Mouse (Mus musculus) forebrain, embryonic 12.5 days (tissue): ENCODE results near the gene Gns. TPM values are rescaled to one million over a fixed set of nuclear protein-coding genes. Genes with fewer than 3 reads are reported as not detected.

ENCODE experiments used
- ATAC-seq: fragments of 200-750 bp; cut with Nextera tagmentation; 2 replicates; pipeline ENCODE4 v1.8.0; 2017; ENCODE audit warnings: moderate TSS enrichment; ENCODE audit not compliant: low FRiP score
- H3K27ac ChIP-seq: fragments of 300-500 bp; sonication (generic); 2 replicates; pipeline ENCODE4 v1.5.1; 2016; ENCODE audit warnings: mild to moderate bottlenecking
- H3K27me3 ChIP-seq: fragments of 300-500 bp; sonication (generic); 2 replicates; pipeline ENCODE4 v1.6.1; 2016; ENCODE audit warnings: mild to moderate bottlenecking
- H3K36me3 ChIP-seq: fragments of 300-500 bp; sonication (generic); replicated peaks from 2 replicates; pipeline ENCODE4 v1.6.1; 2016; ENCODE audit warnings: mild to moderate bottlenecking
- H3K4me1 ChIP-seq: fragments of 300-500 bp; sonication (generic); 2 replicates; pipeline ENCODE4 v1.6.1; 2016
- H3K4me2 ChIP-seq: fragments of 300-500 bp; sonication (generic); 2 replicates; pipeline ENCODE4 v1.6.1; 2016; ENCODE audit warnings: mild to moderate bottlenecking, moderate library complexity
- H3K4me3 ChIP-seq: fragments of 300-500 bp; sonication (generic); replicated peaks from 2 replicates; pipeline ENCODE4 v1.5.1; 2016; ENCODE audit warnings: mild to moderate bottlenecking
- H3K9ac ChIP-seq: fragments of 300-500 bp; sonication (generic); 2 replicates; pipeline ENCODE4 v1.6.1; 2016; ENCODE audit warnings: mild to moderate bottlenecking
- H3K9me3 ChIP-seq: fragments of 300-500 bp; sonication (generic); 2 replicates; pipeline ENCODE4 v1.6.1; 2016
- WGBS: fragments of 180-500 bp; shearing (Covaris S2); methylation state at CpG from one replicate; pipeline ENCODE4 v1.1.7; 2016; 5-methylcytosine and 5-hydroxymethylcytosine counted together
- polyA plus RNA-seq: library from polyadenylated mRNA; unstranded; fragments of >200 nt; fragmentation: Nextera tagmentation; extraction: Ambion mirVana; gene quantifications from 2 replicates; pipeline ENCODE4 v1.2.1, GENCODE M21; 2016

Gns gene
- polyA plus RNA-seq, 1 experiment from 2014 or later, result 40.1 TPM

GRCm38 (mm10) chr10:121342260-121342659 lies 22.6 kb upstream of the Gns start:
- no peak overlapping the region for H3K27ac ChIP-seq
- no peak overlapping the region for H3K4me3 ChIP-seq
- no peaks in the 10 kb centered on the region for H3K9me3 ChIP-seq
- no peaks in the 10 kb centered on the region for H3K36me3 ChIP-seq
- ATAC-seq, result no peak
- H3K4me1 ChIP-seq, result peaks cover 18% of the 10 kb centered on the region
- no peak overlapping the region for H3K4me2 ChIP-seq
- no peak overlapping the region for H3K9ac ChIP-seq
- H3K27me3 ChIP-seq, result no peaks in the 10 kb centered on the region; the same call in 1 of the 2 replicates
- WGBS, result 98% methylated on average over 10 of the region's 10 CpGs

DNA sequence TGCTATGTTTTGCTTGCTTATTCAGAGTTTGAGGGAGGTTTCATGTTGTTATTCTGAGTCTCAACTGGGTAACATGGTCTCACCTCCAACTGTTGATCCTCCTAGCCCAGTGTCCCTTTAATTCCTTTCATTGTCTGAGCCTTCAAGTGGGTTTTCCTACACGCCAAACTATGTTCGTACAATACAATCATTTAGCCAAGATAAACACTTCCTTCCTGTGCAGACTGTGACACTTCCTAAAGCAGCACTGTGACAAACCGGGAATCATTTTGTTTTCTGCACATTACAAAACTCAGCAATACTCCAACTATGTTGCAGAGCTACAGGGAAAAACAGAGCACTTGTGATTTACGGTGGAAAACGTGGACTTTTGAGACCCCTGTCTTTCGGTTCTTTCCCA lies 21.0 kb upstream of the Gns start:
- peaks cover under 1% of the 10 kb centered on the region; the same call in 1 of the 2 replicates for H3K27me3 ChIP-seq
- no peak overlapping the region for H3K4me2 ChIP-seq
- no peaks in the 10 kb centered on the region for H3K36me3 ChIP-seq
- H3K4me3 ChIP-seq, result no peak overlapping the region
- 81% methylated on average over 6 of the region's 6 CpGs for WGBS
- no peak for ATAC-seq
- H3K9ac ChIP-seq, result no peak overlapping the region
- H3K9me3 ChIP-seq, result no peaks in the 10 kb centered on the region
- peaks cover 18% of the 10 kb centered on the region for H3K4me1 ChIP-seq
- H3K27ac ChIP-seq, result no peak overlapping the region

- WGBS, result 56% methylated on average over 5 of the region's 5 CpGs
- H3K9me3 ChIP-seq, result 0 out of 2 replicates have a peak, but pooled peaks cover 4% of the 10 kb centered on the region
- H3K4me2 ChIP-seq, result no peak overlapping the region
- no peak for ATAC-seq
- H3K4me1 ChIP-seq, result peaks cover 15% of the 10 kb centered on the region
- no peak overlapping the region for H3K4me3 ChIP-seq
- H3K36me3 ChIP-seq, result no peaks in the 10 kb centered on the region
- peaks cover 36% of the 10 kb centered on the region for H3K27me3 ChIP-seq
- no peak overlapping the region for H3K27ac ChIP-seq
- no peak overlapping the region for H3K9ac ChIP-seq
Observed at GRCm38 (mm10) chr10:121349244-121349643, 15.6 kb upstream of the Gns start.

- ATAC-seq, result peak; percentile 84
- 0 out of 2 replicates have a peak, but pooled peaks cover 7% of the 10 kb centered on the region for H3K9me3 ChIP-seq
- no peaks in the 10 kb centered on the region for H3K36me3 ChIP-seq
- H3K27ac ChIP-seq, result 0 out of 2 replicates have a peak overlapping the region, but pooled peaks have one; percentile 3
- peak overlapping the region; percentile 95 for H3K4me2 ChIP-seq
- peak overlapping the region; percentile 52 for H3K4me3 ChIP-seq
- 2% methylated on average over 31 of the region's 35 CpGs for WGBS
- peaks cover 15% of the 10 kb centered on the region for H3K4me1 ChIP-seq
- peak overlapping the region; percentile 38 for H3K9ac ChIP-seq
- H3K27me3 ChIP-seq, result peaks cover 36% of the 10 kb centered on the region
Observed at GRCm38 (mm10) chr10:121350357-121351065, 14.4 kb upstream of the Gns start.

- ATAC-seq, result peak; percentile 79; the same call in 1 of the 2 replicates
- Histone ChIP-seq H3K9ac (peak within 1 kb of the TSS; percentile 38), H3K9me3 (0 out of 2 replicates have a peak, but pooled peaks cover 7% of the 10 kb centered on the region), H3K4me3 (peak within 1 kb of the TSS; percentile 52), H3K27me3 (peaks cover 36% of the 10 kb centered on the region), H3K27ac (0 out of 2 replicates have a peak within 1 kb of the TSS, but pooled peaks have one; percentile 3), H3K4me1 (peaks cover 15% of the 10 kb centered on the region), H3K36me3 (no peaks in the 10 kb centered on the region), H3K4me2 (peak within 1 kb of the TSS; percentile 95)
- under 1% methylated on average over 60 of the region's 61 CpGs for WGBS
Observed at GRCm38 (mm10) chr10:121351066-121351581, 13.8 kb upstream of the Gns start, which contains the start of gene Tbc1d30. Gene Tbc1d30, minus strand, starts transcription at chr10:121351278.

- peak overlapping the region; percentile 52 for H3K4me3 ChIP-seq
- H3K4me1 ChIP-seq, result peaks cover 15% of the 10 kb centered on the region
- H3K9me3 ChIP-seq, result 0 out of 2 replicates have a peak, but pooled peaks cover 7% of the 10 kb centered on the region
- H3K9ac ChIP-seq, result no peak overlapping the region
- WGBS, result 39% methylated on average over 15 of the region's 15 CpGs
- H3K27me3 ChIP-seq, result peaks cover 36% of the 10 kb centered on the region
- H3K27ac ChIP-seq, result no peak overlapping the region
- H3K36me3 ChIP-seq, result no peaks in the 10 kb centered on the region
- no peak for ATAC-seq
- peak overlapping the region; percentile 95 for H3K4me2 ChIP-seq
Observed at GRCm38 (mm10) chr10:121351692-121352290, 13.1 kb upstream of the Gns start.

DNA sequence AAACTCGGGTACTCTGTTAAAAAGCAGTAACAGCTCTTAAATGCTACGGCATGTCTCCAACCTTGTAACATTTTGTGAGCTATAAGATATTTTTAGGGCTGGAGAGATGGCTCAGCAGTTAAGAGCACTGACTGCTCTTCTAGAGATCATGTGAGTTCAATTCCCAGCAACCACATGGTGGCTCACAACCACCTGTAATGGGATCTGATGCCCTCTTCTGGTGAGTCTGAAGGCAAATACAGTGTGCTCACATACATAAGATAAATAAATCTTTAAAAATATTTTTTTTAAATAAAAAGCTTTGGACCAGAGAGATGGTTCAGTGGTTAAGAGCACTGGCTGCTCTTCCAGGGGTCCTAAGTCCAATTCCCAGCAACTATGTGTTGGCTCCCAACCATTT lies 4.5 kb upstream of the Gns start:
- Histone ChIP-seq H3K4me2 (no peak overlapping the region), H3K36me3 (no peaks in the 10 kb centered on the region), H3K4me1 (peaks cover 5% of the 10 kb centered on the region), H3K9me3 (no peaks in the 10 kb centered on the region), H3K9ac (no peak overlapping the region), H3K4me3 (no peak overlapping the region), H3K27me3 (no peaks in the 10 kb centered on the region), H3K27ac (no peak overlapping the region)
- no peak for ATAC-seq
- WGBS, result 95% methylated on average over 2 of the region's 2 CpGs

- no peak for ATAC-seq
Observed at GRCm38 (mm10) chr10:121363201-121363600, 1.7 kb upstream of the Gns start.

DNA sequence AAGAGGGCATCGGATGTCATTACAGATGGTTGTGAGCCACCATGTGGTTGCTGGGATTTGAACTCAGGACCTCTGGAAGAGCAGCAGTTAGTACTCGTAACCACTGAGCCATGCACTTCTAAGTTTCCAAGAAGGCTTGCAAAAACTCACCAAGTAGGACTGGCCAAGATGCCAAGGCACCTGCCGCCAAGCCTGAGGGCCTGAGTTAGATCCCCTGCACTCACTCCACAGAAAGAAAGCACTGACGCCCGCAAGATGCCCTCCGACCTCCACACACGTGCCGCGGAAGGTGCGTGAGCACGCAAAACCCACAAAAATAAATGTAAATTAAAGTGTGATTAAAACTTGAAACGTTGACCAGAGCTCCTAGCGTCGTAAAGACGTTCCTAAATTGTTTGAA lies 584 bp upstream of the Gns start:
- no peak overlapping the region for H3K27ac ChIP-seq
- H3K4me3 ChIP-seq, result peak overlapping the region; percentile 93
- H3K4me1 ChIP-seq, result peaks cover 16% of the 10 kb centered on the region
- H3K4me2 ChIP-seq, result peak overlapping the region; percentile 90
- peak; percentile 14; the same call in 1 of the 2 replicates for ATAC-seq
- WGBS, result 31% methylated on average over 15 of the region's 15 CpGs
- H3K27me3 ChIP-seq, result no peaks in the 10 kb centered on the region
- H3K9me3 ChIP-seq, result no peaks in the 10 kb centered on the region
- no peaks in the 10 kb centered on the region; the same call in 1 of the 2 replicates for H3K36me3 ChIP-seq
- peak overlapping the region; percentile 94 for H3K9ac ChIP-seq

More at GRCm38 (mm10) chr10:121363201-121363600, 1.7 kb upstream of the Gns start:
- Histone ChIP-seq H3K4me1 (peaks cover 16% of the 10 kb centered on the region), H3K27me3 (no peaks in the 10 kb centered on the region), H3K9me3 (no peaks in the 10 kb centered on the region), H3K4me3 (no peak overlapping the region), H3K36me3 (no peaks in the 10 kb centered on the region; the same call in 1 of the 2 replicates), H3K9ac (no peak overlapping the region), H3K27ac (no peak overlapping the region), H3K4me2 (no peak overlapping the region)
- 81% methylated on average over 8 of the region's 8 CpGs for WGBS

GRCm38 (mm10) chr10:121365781-121366272 lies 937 bp downstream of the Gns start:
- Histone ChIP-seq H3K27ac (no peak overlapping the region), H3K9me3 (0 out of 2 replicates have a peak, but pooled peaks cover 3% of the 10 kb centered on the region), H3K4me3 (peak overlapping the region; percentile 93), H3K36me3 (peaks cover 6% of the 10 kb centered on the region), H3K4me2 (peak overlapping the region; percentile 90), H3K27me3 (no peaks in the 10 kb centered on the region), H3K4me1 (peaks cover 16% of the 10 kb centered on the region), H3K9ac (peak overlapping the region; percentile 94)
- ATAC-seq, result no peak
- 10% methylated on average over 9 of the region's 9 CpGs for WGBS

DNA sequence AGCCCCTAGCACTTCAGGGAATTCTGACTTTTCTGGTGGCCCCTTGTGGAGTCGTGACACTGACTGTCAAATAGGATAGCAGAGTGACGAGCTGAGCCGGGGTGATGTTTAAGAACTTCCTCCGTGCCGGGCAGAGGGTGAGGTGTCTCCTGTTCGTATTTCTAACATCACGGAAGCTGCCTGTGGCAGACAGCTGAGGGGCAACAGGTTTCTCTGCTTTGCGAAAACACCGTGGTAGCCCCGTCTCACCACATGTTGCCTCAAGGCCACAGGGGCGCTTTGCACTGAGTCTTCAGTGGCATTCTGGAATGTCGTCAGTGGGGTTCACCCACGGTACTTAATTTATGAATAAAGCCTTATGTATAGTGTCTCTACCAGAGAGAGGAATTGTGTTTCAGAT lies 2.4 kb downstream of the Gns start:
- Histone ChIP-seq H3K36me3 (peaks cover 9% of the 10 kb centered on the region), H3K27me3 (no peaks in the 10 kb centered on the region), H3K9ac (no peak overlapping the region), H3K9me3 (0 out of 2 replicates have a peak, but pooled peaks cover 3% of the 10 kb centered on the region), H3K4me1 (peaks cover 16% of the 10 kb centered on the region), H3K4me2 (no peak overlapping the region), H3K4me3 (no peak overlapping the region), H3K27ac (no peak overlapping the region)
- no peak for ATAC-seq
- 90% methylated on average over 13 of the region's 13 CpGs for WGBS

- Histone ChIP-seq H3K9me3 (0 out of 2 replicates have a peak, but pooled peaks cover 3% of the 10 kb centered on the region), H3K4me2 (no peak overlapping the region), H3K36me3 (peaks cover 10% of the 10 kb centered on the region), H3K4me3 (no peak overlapping the region), H3K27me3 (no peaks in the 10 kb centered on the region), H3K9ac (no peak overlapping the region), H3K4me1 (peaks cover 16% of the 10 kb centered on the region), H3K27ac (no peak overlapping the region)
- ATAC-seq, result no peak
- 94% methylated on average over 9 of the region's 9 CpGs for WGBS
Observed at GRCm38 (mm10) chr10:121367780-121368179, 2.9 kb downstream of the Gns start.
